Mouse (Mus musculus) CD4-positive, CD25-positive, alpha-beta regulatory T cell, adult 4 months (primary cell): ENCODE results near the gene Junb. TPM values are rescaled to one million over a fixed set of nuclear protein-coding genes. Genes with fewer than 3 reads are reported as not detected.

ENCODE experiments used
- ATAC-seq: one replicate; pipeline ENCODE4 v1.8.0; 2017
- polyA plus RNA-seq, 2 experiments: library from polyadenylated mRNA; unstranded; fragments of 100-300 nt; shearing (Covaris generic); gene quantifications; one replicate each; pipeline ENCODE4 v1.2.1; 2017

The Junb gene
- polyA plus RNA-seq, 2 experiments from 2014 or later, result 18.9 to 29.4 TPM

DNA sequence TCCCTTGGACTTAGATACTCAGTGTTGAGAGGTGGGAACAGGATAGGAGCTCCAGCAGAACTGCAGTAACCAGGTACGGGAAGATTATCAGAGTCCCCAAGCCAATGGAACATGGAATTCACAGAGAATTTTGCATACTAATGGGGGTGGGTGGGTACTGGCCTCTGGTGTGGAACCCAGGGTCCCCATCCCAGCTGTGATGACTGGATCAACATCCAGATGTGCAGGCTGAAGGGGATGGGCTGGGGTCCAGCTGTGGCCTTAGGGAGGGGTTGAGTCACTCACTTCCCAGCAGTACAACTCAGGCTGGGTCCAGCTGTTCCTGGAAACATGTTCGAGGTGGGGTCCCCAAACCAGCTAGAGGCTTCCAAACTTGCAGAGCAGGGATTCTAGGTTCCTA is 9.4 kb upstream of the Junb start:
- ATAC-seq, result no peak

DNA sequence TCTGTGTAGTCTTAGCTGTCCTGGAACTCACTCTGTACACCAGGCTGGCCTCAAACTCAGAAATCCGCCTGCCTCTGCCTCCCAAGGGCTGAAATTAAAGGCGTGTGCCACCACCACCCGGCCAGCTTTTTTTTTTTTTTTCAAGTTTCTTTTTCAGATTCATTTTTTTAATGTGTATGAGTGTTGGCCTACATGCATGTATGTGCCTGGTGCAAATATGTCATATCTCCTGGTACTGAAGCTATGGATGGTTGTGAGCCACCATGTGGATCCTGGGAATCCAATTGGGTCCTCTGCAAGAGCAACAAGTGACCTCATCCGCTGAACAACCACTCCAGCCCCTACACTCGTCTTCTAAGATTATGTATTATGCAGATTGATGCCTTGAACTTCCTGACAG is 8.9 kb upstream of the Junb start:
- no peak for ATAC-seq

DNA sequence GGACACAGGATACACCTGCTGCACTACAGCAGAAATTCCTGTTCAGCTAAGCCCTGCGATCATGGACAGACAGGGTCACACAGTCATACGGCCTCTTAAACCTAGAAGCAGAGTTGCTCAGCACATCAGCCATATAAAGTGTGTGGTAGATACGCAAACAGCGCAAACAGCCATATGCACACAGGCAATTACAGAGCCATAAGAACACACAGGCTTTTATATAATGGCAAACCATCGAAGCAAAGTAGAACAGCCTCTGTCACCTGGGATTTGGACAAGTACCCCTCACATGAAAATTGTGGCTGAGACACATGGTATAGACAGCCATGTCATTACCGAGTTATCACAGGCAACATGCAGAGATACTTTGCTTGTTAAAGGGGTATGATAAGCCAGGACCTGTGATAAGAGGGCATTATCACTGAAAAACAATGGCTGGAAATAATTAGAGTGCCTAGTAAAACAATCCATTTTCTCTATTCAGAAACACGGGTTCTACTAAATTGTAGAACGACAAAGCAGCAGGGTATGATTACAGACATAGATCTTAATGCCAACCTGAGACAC is 7.9 kb upstream of the Junb start:
- no peak for ATAC-seq

GRCm38 (mm10) chr8:84985684-84986378 is 7.3 kb upstream of the Junb start:
- peak; percentile 71 for ATAC-seq

DNA sequence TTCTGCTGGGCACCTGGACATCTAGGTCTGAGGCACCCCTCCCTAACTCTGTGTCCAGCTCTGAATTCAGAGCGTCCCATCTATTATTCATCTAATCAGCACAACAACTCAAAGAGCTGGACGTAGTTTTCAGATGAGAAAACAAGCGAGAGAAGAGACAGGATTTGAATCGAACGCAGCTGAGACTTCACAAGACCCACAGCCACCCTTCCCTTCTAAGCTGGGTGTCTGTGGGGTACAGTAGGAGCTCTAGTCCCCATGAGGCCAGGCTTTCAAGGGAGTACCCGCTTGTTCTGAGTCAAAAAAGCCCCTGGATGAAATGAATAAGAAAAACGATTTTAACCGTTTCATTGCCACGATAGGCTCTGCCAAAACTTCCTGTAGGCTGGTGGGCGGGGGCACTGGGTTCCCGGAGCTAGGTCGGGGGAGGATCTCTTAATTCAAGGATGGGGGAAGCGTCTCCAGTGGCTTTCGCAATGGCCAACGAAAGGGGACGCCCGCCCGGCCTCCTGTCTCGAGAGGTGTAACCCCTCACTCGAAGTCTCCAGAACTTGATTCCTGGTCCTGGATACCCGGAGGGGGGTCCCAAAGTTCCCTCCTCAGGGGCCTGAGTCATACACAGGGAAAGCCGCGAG is 6.6 kb upstream of the Junb start:
- ATAC-seq, result peak; percentile 12

GRCm38 (mm10) chr8:84984294-84985048 is 6.0 kb upstream of the Junb start:
- ATAC-seq, result no peak

GRCm38 (mm10) chr8:84982499-84983011 is 4.0 kb upstream of the Junb start:
- no peak for ATAC-seq

DNA sequence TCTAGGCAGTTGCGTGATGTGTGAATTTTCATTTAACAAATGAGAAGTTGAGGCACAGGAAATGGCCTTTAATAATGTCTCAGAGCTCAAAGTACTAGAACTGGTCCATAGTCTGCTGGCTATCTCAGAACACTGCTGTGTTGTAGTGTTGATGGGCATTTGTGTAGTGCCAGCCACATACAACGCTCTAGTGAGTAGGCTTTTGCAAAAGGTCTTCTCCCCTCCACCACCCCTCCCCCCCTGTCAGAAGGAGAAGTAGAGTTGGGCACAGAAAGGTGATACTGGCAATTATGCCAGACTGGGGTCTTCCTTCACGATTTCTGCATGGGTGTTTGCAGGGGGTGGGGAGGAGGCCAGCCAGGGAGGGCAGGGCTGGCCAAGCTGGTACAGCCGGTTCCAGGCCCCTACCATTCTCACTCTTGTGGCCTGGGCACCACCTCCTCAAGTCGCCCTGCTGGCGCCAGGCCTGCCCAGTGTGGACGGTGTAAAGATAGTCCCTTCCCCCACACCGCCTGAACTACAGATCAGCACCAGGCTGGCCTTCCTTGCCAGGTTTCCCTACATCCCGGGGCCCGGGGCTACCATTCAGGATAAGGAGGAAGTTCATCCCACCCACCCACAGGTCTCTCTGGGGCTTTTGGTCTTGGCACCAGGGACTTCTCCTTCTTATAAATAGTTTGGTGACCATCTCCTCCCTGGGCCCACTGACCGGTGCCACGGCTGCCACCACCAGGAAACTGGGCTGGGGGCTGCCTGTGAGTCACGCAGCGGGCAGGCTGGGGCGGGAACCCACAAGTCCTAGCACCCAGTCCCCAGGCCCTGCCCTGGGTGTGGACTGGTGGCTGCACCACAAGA is 3.4 kb upstream of the Junb start:
- ATAC-seq, result no peak

DNA sequence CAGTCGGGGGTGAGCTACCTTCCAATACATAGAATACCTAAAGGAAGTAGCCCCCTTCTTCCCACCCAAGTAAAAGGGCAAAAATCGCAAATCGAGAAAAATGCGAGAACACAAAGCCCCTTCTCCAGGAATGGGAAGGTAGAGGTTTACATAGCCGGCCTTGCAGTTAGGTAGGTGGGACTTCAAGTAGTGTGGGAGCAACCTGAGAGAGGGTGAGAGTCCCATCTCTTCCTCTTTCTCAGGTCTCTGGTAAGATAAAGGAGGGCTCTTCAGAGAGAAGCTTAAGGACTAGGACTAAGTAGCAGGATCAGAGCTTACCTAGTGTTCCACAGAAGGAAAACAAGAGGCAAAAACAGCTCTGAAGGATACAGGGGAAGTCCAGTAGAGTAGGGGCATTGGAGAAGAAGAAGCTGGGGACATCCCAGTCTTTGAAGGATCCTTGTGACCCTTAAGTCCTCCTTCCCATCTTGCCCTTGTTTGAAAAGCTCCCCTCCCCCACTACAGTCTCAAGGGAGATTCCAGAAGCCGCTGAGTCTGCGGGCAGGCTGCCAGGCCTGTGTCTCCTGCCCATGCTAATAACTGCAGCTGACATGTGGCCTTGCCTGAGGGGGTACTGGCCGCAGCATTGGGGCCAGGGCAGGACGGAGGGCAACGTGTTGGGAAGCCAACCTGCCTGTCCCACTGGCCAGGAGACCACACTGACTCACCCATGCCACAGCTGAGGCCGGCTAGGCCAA is 2.3 kb upstream of the Junb start:
- no peak for ATAC-seq

DNA sequence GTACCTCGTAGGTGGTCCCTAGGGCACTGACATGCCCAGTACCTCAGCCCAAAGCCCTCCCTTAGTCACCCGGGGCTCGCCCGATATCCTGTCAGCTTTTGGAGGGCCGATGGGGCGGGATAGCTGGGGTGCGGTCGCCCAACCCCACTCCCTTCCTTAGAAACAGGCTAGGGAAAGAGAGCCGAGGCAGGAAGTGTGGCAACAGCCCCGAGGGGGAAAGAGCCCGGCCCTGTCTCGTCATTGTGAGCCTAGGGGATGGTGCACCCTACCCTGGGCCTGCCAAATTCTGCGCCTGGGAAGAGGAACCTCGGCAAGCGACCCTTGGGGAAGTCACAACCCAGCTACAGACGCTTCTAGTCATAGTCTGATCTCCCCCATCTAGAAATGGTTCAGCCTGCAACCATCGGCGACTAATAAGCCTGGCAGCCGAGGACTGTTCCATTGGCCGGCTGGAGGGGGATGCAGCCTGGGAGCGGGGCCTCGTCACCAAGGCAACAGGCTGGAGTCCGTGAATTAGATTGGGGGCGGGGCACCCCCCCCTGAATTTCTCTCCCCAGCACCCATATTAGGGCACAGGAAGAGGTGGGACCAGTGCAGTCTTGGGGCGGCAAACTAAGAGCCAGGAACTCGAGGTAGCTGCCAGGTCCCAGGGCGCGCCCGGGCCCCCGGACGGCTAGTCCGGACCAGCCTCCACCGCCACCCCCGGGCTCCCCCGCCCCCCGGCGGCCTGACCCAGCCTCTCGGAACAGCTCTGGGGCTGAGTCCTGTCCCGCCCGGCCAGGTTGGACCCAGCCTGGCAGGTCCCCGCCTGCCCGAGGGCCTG is 1.3 kb upstream of the Junb start:
- peak; percentile 29 for ATAC-seq

DNA sequence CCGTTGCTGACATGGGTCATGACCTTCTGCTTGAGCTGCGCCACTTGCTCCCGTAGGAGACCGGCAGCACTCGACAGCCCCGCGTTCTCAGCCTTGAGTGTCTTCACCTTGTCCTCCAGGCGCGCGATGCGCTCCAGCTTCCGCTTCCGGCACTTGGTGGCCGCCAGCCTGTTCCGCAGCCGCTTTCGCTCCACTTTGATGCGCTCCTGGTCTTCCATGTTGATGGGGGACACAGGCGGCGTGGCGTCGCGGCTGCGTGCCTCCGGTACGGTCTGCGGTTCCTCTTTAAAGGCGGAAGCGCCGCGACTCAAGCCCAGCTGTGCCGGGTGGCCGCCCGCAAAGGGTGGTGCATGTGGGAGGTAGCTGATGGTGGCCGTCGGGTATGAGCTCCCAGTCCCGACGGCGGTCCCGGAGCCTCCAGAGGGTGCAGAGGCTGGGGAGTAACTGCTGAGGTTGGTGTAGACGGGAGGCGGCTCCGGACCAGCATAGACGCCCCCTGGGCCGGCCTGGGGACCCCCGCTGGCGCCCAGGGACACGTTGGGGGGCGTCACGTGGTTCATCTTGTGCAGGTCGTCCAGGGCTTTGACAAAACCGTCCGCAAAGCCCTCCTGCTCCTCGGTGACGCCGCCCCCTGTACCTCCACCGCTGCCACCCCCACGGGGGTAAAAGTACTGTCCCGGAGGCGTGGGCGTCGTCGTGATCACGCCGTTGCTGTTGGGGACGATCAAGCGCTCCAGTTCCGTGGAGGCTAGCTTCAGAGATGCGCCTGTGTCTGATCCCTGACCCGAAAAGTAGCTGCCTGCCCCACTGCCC is 877 bp downstream of the Junb start:
- ATAC-seq, result peak; percentile 5

DNA sequence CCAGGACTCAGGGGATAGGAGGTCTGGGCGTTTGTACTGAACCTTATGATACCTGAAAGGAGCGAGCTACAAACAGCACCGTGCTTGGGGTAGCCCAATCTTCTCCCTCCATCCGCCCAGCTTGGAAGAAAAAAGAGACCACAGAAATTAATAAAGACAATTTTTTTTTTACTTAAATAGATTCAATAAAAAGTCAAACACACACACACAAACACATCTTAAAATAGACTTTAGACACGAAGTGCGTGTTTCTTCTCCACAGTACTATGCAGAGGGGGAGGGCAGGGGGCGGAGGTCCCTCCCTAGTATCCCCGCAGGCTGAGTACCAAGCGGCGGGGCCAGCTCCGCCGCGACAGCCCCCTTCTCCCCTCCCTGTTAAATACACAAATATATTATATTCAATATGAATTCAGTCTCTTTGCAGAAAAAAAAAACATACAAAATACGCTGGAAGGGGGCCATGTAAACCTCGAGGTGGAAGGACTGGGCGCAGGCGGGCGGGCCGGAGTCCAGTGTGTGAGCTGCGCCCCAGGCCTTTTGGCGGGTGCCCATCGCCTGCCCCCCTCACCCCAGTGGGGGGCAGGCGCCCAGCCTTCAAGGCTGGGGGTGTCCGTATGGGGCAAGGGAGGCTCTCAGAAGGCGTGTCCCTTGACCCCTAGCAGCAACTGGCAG is 1.6 kb downstream of the Junb start:
- peak; percentile 0 for ATAC-seq

GRCm38 (mm10) chr8:84976031-84976762 is 2.3 kb downstream of the Junb start:
- ATAC-seq, result peak; percentile 51

- ATAC-seq, result no peak
Observed at GRCm38 (mm10) chr8:84975434-84975833, 3.1 kb downstream of the Junb start.

DNA sequence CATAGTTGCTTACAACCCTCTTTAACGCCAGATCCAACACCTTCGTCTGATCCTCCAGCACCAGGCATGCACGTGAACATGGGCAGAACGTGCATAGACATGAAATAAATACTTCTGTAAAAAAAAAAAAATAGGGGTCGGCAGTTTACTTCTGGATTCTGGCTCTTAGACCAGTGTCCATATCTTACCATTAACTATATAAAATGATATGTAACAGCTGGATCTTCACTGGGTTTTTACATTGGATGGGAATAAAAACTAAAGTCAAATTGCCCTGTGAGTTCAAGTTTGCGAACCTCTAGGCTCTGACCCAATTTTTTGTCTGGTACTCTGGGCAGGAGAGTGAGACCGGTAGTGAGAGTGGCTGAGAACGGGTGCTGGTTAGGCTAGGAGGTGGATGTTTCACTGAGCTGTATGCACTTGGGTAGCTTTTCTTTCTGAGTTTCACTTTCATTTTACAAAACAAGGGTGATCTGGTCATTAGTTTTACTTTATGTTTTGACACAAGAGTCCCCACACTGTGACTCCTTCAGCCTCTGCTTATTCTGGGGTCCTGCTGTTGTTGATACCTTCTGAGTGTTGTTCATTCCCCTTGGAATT is 3.9 kb downstream of the Junb start:
- ATAC-seq, result no peak

GRCm38 (mm10) chr8:84973803-84974542 is 4.5 kb downstream of the Junb start:
- ATAC-seq, result no peak

GRCm38 (mm10) chr8:84973079-84973478 is 5.4 kb downstream of the Junb start:
- no peak for ATAC-seq
